Mouse (Mus musculus) urinary bladder, postnatal 10 days (tissue): ENCODE results near the gene Dnah3.

Source experiments
- DNase-seq: peaks from one replicate; pipeline ENCODE4 v3.0.0; 2022; ENCODE audit warnings: low spot score

Dnah3 gene

GRCm38 (mm10) chr7:119941569-119941968 is 153.5 kb downstream of the Dnah3 start:
- no peak for DNase-seq

- no peak for DNase-seq
Measured at GRCm38 (mm10) chr7:119937036-119937435, 158.0 kb downstream of the Dnah3 start.

- DNase-seq = no peak
Measured at GRCm38 (mm10) chr7:119936321-119936720, 158.8 kb downstream of the Dnah3 start.

GRCm38 (mm10) chr7:119928783-119929440 is 166.2 kb downstream of the Dnah3 start:
- DNase-seq = no peak

- DNase-seq = no peak
Measured at GRCm38 (mm10) chr7:119921054-119921453, 174.0 kb downstream of the Dnah3 start.

- no peak for DNase-seq
Measured at GRCm38 (mm10) chr7:119920457-119920856, 174.6 kb downstream of the Dnah3 start.

GRCm38 (mm10) chr7:119911727-119912126 is 183.4 kb downstream of the Dnah3 start:
- DNase-seq = no peak

GRCm38 (mm10) chr7:119906523-119907215 is 188.4 kb downstream of the Dnah3 start:
- DNase-seq = no peak

GRCm38 (mm10) chr7:119899386-119900057 is 195.6 kb downstream of the Dnah3 start:
- DNase-seq = no peak

GRCm38 (mm10) chr7:119898247-119898856 is 196.7 kb downstream of the Dnah3 start:
- DNase-seq = no peak

- DNase-seq = no peak
Measured at GRCm38 (mm10) chr7:119897521-119898109, 197.5 kb downstream of the Dnah3 start.

GRCm38 (mm10) chr7:119895639-119896512 is 199.2 kb downstream of the Dnah3 start, which contains the start of the genes Lyrm1 and Dcun1d3:
Gene Lyrm1 (plus strand): TSS chr7:119895861.
Gene Dcun1d3 (minus strand): TSS chr7:119896298.
- DNase-seq = peak; percentile 95

- no peak for DNase-seq
Measured at GRCm38 (mm10) chr7:119894818-119895544, 200.1 kb downstream of the Dnah3 start.

GRCm38 (mm10) chr7:119892742-119893141 is 202.3 kb downstream of the Dnah3 start:
- no peak for DNase-seq

- no peak for DNase-seq
Measured at GRCm38 (mm10) chr7:119892198-119892597, 202.9 kb downstream of the Dnah3 start.

GRCm38 (mm10) chr7:119887887-119888286 is 207.2 kb downstream of the Dnah3 start:
- no peak for DNase-seq

- no peak for DNase-seq
Measured at GRCm38 (mm10) chr7:119881229-119881628, 213.9 kb downstream of the Dnah3 start.

GRCm38 (mm10) chr7:119880345-119880744 is 214.7 kb downstream of the Dnah3 start:
- DNase-seq = no peak

- no peak for DNase-seq
Measured at GRCm38 (mm10) chr7:119879171-119879570, 215.9 kb downstream of the Dnah3 start.

GRCm38 (mm10) chr7:119875776-119876440 is 219.2 kb downstream of the Dnah3 start:
- DNase-seq = no peak
